Mouse (Mus musculus): ENCODE measurements around the gene Neurog1. TPM values are rescaled to one million over a fixed set of nuclear protein-coding genes. Genes with fewer than 3 reads are reported as not detected.

Gene Neurog1
- polyA plus RNA-seq, 1 experiment from 2014 or later = 19.5 TPM

Other genes starting within 250 kb of the Neurog1 start
- 651 and 663 TPM in 2 replicates for gene H2afy, start 115.8 kb downstream of the Neurog1 start, polyA plus RNA-seq (2016; fragmentation: Nextera tagmentation; extraction: Ambion mirVana)
- gene Tifab, start 73.3 kb downstream of the Neurog1 start, polyA plus RNA-seq (2016; fragmentation: Nextera tagmentation; extraction: Ambion mirVana) = 0.64 and 0.77 TPM in 2 replicates
- gene Cxcl14, start 44.4 kb upstream of the Neurog1 start, polyA plus RNA-seq (2016; fragmentation: Nextera tagmentation; extraction: Ambion mirVana) = 19.5 and 26.3 TPM in 2 replicates
- gene Gm3045, start 174.4 kb upstream of the Neurog1 start, polyA plus RNA-seq (2016; fragmentation: Nextera tagmentation; extraction: Ambion mirVana) = not detected in 2 replicates
- not detected in 2 replicates for gene Slc25a48, start 186.2 kb upstream of the Neurog1 start, polyA plus RNA-seq (2016; fragmentation: Nextera tagmentation; extraction: Ambion mirVana)
- not detected in 2 replicates for gene Il9, start 230.1 kb upstream of the Neurog1 start, polyA plus RNA-seq (2016; fragmentation: Nextera tagmentation; extraction: Ambion mirVana)

Data from forebrain, embryonic 12.5 days (tissue).